Mouse (Mus musculus): ENCODE results near the gene Qsox2. TPM values are rescaled to one million over a fixed set of nuclear protein-coding genes. Genes with fewer than 3 reads are reported as not detected.

Qsox2 gene
- 11.7 and 13.9 TPM in 2 replicates for polyA plus RNA-seq (2012; rRNA removed; ENCODE audit: low replicate concordance)

DNA sequence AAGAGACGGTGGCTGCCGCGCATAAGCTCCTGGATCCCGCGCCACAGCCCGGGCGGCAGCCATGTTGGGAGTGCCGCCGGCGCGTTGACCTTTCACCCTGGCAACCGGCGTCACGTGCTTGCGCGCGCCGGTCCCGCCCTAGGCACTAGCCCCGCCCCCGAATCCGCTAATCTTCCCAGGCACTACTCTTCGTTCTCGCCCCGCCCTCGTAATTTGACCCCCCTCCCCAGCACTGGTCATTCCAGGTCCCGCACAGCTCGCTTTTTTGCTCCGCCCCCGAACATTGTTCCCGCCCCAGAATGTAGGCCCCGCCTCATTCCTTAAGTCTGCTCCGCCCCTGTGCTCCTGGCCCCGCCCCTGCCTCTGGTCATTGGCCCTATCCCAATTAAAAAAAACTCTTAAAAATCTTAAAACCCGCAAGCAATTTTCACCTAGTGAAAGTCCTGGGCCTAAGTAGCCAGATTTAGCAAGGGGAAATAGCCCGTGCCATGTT is at the start of gene Qsox2:
Qsox2 (minus strand) TSS at position 236 of the 493 bp plus-strand sequence.

GRCm38 (mm10) chr2:26208126-26208789 is 29.1 kb downstream of the Qsox2 start, which contains the start of gene Lhx3:
TSS of gene Lhx3 (minus strand) at chr2:26208289.

Other genes with a start within 250 kb of the Qsox2 start
- 41.7 and 118 TPM in 2 replicates for gene Ubac1, start 215.8 kb downstream of the Qsox2 start, polyA plus RNA-seq (2012; rRNA removed; ENCODE audit: low replicate concordance)
- gene Nacc2, start 114.3 kb downstream of the Qsox2 start, polyA plus RNA-seq (2012; rRNA removed; ENCODE audit: low replicate concordance), result 46.8 and 96.8 TPM in 2 replicates
- not detected in 2 replicates for gene Lhx3, start 29.2 kb downstream of the Qsox2 start, polyA plus RNA-seq (2012; rRNA removed; ENCODE audit: low replicate concordance)
- 0.50 and 0.73 TPM in 2 replicates for gene Ccdc187, start 57.0 kb upstream of the Qsox2 start, polyA plus RNA-seq (2012; rRNA removed; ENCODE audit: low replicate concordance)
- 19.1 and 31.7 TPM in 2 replicates for gene Gpsm1, start 78.0 kb upstream of the Qsox2 start, polyA plus RNA-seq (2012; rRNA removed; ENCODE audit: low replicate concordance)
- 23.6 and 24.9 TPM in 2 replicates for gene Dnlz, start 114.6 kb upstream of the Qsox2 start, polyA plus RNA-seq (2012; rRNA removed; ENCODE audit: low replicate concordance)
- 6.2 and 11.1 TPM in 2 replicates for gene Card9, start 123.4 kb upstream of the Qsox2 start, polyA plus RNA-seq (2012; rRNA removed; ENCODE audit: low replicate concordance)
- gene Snapc4, start 143.1 kb upstream of the Qsox2 start, polyA plus RNA-seq (2012; rRNA removed; ENCODE audit: low replicate concordance), result 37.3 and 48.9 TPM in 2 replicates
- 85.9 and 95.2 TPM in 2 replicates for gene Entr1, start 151.8 kb upstream of the Qsox2 start, polyA plus RNA-seq (2012; rRNA removed; ENCODE audit: low replicate concordance)
- gene Pmpca, start 151.8 kb upstream of the Qsox2 start, polyA plus RNA-seq (2012; rRNA removed; ENCODE audit: low replicate concordance), result 26.6 and 59.7 TPM in 2 replicates
- 32.3 and 33.1 TPM in 2 replicates for gene Inpp5e, start 171.7 kb upstream of the Qsox2 start, polyA plus RNA-seq (2012; rRNA removed; ENCODE audit: low replicate concordance)
- 103 and 116 TPM in 2 replicates for gene Sec16a, start 207.7 kb upstream of the Qsox2 start, polyA plus RNA-seq (2012; rRNA removed; ENCODE audit: low replicate concordance)

Data from mammary gland, adult 2 months (tissue).